Mouse (Mus musculus): Measurements from ENCODE around the gene Psmb6. TPM values are rescaled to one million over a fixed set of nuclear protein-coding genes. Genes with fewer than 3 reads are reported as not detected.

The Psmb6 gene
- polyA plus RNA-seq, 1 experiment from 2014 or later, result 684 TPM

Other genes starting within 250 kb of the Psmb6 start
- gene Alox12e, start 202.7 kb upstream of the Psmb6 start, polyA plus RNA-seq (2014; fragmentation: Nextera tagmentation; extraction: Ambion mirVana), result 0.11 TPM in 1 of 2 replicates, not detected in the other
- 0.06 TPM in 1 of 2 replicates, not detected in the other for gene Alox15, start 173.3 kb upstream of the Psmb6 start, polyA plus RNA-seq (2014; fragmentation: Nextera tagmentation; extraction: Ambion mirVana)
- 22.1 and 27.5 TPM in 2 replicates for gene Pelp1, start 115.3 kb upstream of the Psmb6 start, polyA plus RNA-seq (2014; fragmentation: Nextera tagmentation; extraction: Ambion mirVana)
- 11.6 and 12.9 TPM in 2 replicates for gene Arrb2, start 92.7 kb upstream of the Psmb6 start, polyA plus RNA-seq (2014; fragmentation: Nextera tagmentation; extraction: Ambion mirVana)
- 28.6 and 31.2 TPM in 2 replicates for gene Med11, start 73.4 kb upstream of the Psmb6 start, polyA plus RNA-seq (2014; fragmentation: Nextera tagmentation; extraction: Ambion mirVana)
- gene Zmynd15, start 65.9 kb upstream of the Psmb6 start, polyA plus RNA-seq (2014; fragmentation: Nextera tagmentation; extraction: Ambion mirVana), result 1.1 and 1.9 TPM in 2 replicates
- gene Cxcl16, start 65.4 kb upstream of the Psmb6 start, polyA plus RNA-seq (2014; fragmentation: Nextera tagmentation; extraction: Ambion mirVana), result 6.2 and 7.3 TPM in 2 replicates
- gene Tm4sf5, start 20.1 kb upstream of the Psmb6 start, polyA plus RNA-seq (2014; fragmentation: Nextera tagmentation; extraction: Ambion mirVana), result 8.2 and 10.3 TPM in 2 replicates
- 0.35 TPM in 1 of 2 replicates, not detected in the other for gene Vmo1, start 10.8 kb upstream of the Psmb6 start, polyA plus RNA-seq (2014; fragmentation: Nextera tagmentation; extraction: Ambion mirVana)
- 0.84 TPM in 1 of 2 replicates, not detected in the other for gene Gltpd2, start 6.2 kb upstream of the Psmb6 start, polyA plus RNA-seq (2014; fragmentation: Nextera tagmentation; extraction: Ambion mirVana)
- gene Gm40193, start 7.6 kb downstream of the Psmb6 start, polyA plus RNA-seq (2014; fragmentation: Nextera tagmentation; extraction: Ambion mirVana), result not detected in 2 replicates
- 7.4 and 8.6 TPM in 2 replicates for gene Pld2, start 14.7 kb downstream of the Psmb6 start, polyA plus RNA-seq (2014; fragmentation: Nextera tagmentation; extraction: Ambion mirVana)
- 15.1 and 16.1 TPM in 2 replicates for gene Mink1, start 37.5 kb downstream of the Psmb6 start, polyA plus RNA-seq (2014; fragmentation: Nextera tagmentation; extraction: Ambion mirVana)
- gene 4930544D05Rik, start 90.5 kb downstream of the Psmb6 start, polyA plus RNA-seq (2014; fragmentation: Nextera tagmentation; extraction: Ambion mirVana), result not detected in 2 replicates
- gene Chrne, start 93.8 kb downstream of the Psmb6 start, polyA plus RNA-seq (2014; fragmentation: Nextera tagmentation; extraction: Ambion mirVana), result not detected in 2 replicates
- 2.6 and 5.4 TPM in 2 replicates for gene Gp1ba, start 113.8 kb downstream of the Psmb6 start, polyA plus RNA-seq (2014; fragmentation: Nextera tagmentation; extraction: Ambion mirVana)
- gene Rnf167, start 121.9 kb downstream of the Psmb6 start, polyA plus RNA-seq (2014; fragmentation: Nextera tagmentation; extraction: Ambion mirVana), result 66.8 and 76.9 TPM in 2 replicates
- 221 and 245 TPM in 2 replicates for gene Slc25a11, start 122.1 kb downstream of the Psmb6 start, polyA plus RNA-seq (2014; fragmentation: Nextera tagmentation; extraction: Ambion mirVana)
- 1,771 and 1,932 TPM in 2 replicates for gene Pfn1, start 129.3 kb downstream of the Psmb6 start, polyA plus RNA-seq (2014; fragmentation: Nextera tagmentation; extraction: Ambion mirVana)
- 272 and 313 TPM in 2 replicates for gene Eno3, start 131.8 kb downstream of the Psmb6 start, polyA plus RNA-seq (2014; fragmentation: Nextera tagmentation; extraction: Ambion mirVana)
- 187 and 201 TPM in 2 replicates for gene Spag7, start 144.0 kb downstream of the Psmb6 start, polyA plus RNA-seq (2014; fragmentation: Nextera tagmentation; extraction: Ambion mirVana)
- 10.6 and 14.4 TPM in 2 replicates for gene Camta2, start 162.7 kb downstream of the Psmb6 start, polyA plus RNA-seq (2014; fragmentation: Nextera tagmentation; extraction: Ambion mirVana)
- 0.89 and 2.2 TPM in 2 replicates for gene Inca1, start 174.8 kb downstream of the Psmb6 start, polyA plus RNA-seq (2014; fragmentation: Nextera tagmentation; extraction: Ambion mirVana)
- gene Kif1c, start 175.2 kb downstream of the Psmb6 start, polyA plus RNA-seq (2014; fragmentation: Nextera tagmentation; extraction: Ambion mirVana), result 9.8 and 11.4 TPM in 2 replicates
- 7.1 and 9.3 TPM in 2 replicates for gene Zfp3, start 238.8 kb downstream of the Psmb6 start, polyA plus RNA-seq (2014; fragmentation: Nextera tagmentation; extraction: Ambion mirVana)

All from heart, embryonic 11.5 days (tissue).